Mouse (Mus musculus): ENCODE data around the gene Sod2.
"Not testable (repeated sequence)": the region's sequence is repeated elsewhere in the genome, so short reads cannot be mapped to it uniquely, and the experiment has no call there.

DNA sequence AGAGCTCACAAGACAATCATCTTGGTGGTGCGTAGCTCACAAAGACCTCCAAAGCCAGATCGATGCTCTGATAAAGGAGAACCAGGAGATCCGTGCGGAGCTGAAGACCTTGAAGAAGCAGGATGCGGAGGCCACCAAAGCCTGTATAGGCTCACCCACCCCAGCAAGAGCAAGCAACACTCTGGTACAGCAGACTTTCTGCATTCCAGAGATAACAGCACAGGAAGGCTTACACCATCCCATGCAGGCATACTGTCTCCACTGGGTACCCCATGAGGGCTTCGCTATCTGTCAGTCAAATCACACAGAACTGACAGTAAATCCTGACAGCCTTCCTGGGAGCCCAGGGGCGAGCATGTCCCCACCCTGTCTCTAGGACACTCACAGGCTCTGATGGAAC is 56.2 kb downstream of the Sod2 start:
- not testable (repeated sequence) for TF ChIP-seq POLR2A (IDR thresholded peaks at IDR 0.05; ENCODE audit: borderline replicate concordance, insufficient read depth, low read length); CTCF (IDR thresholded peaks at IDR 0.05; ENCODE audit: borderline replicate concordance, insufficient read depth, low read depth, low read length)
